Comparison of ENCODE assay signal across 25 mouse cellular contexts in genomic region chr2:102149058-102149457, GRCm38 (mm10). TPM values are rescaled to one million over a fixed set of nuclear protein-coding genes. Genes with fewer than 3 reads are reported as not detected.
DNase-seq lines count a peak whose midpoint lies in the region; ATAC-seq lines count a peak whose summit lies in the region.
"Had no signal": no experiment of that assay in that cellular context is flagged by ENCODE, and none has a peak within 500 bp of the region (broad histone marks: within the 10 kb centered on the region; RNA-seq: fewer than 3 reads in every experiment).

No protein-coding gene starts in this region.

- no peak overlapping the region for H3K9ac ChIP-seq in neural tube, embryonic 15.5 days (replicated peaks)
- H3K9ac ChIP-seq: embryonic facial prominence, embryonic 12.5 days; forebrain, embryonic 13.5 days; forebrain, embryonic 15.5 days; forebrain, postnatal 0 days had no signal

- ATAC-seq in frontal cortex, adult (ENCODE audit: low TSS enrichment) = peak; percentile 71
- no peak for ATAC-seq in neural tube, embryonic 15.5 days (ENCODE audit: low FRiP score)
- ATAC-seq: CD4-positive, CD25-positive, alpha-beta regulatory T cell, adult 4 months; forebrain, embryonic 13.5 days; forebrain, embryonic 15.5 days; forebrain, postnatal 0 days; Patski had no signal

- 94% methylated on average over 2 of the region's 2 CpGs for WGBS in neural tube, embryonic 15.5 days

- no peak overlapping the region for H3K27ac ChIP-seq in neural tube, embryonic 15.5 days (replicated peaks)
- H3K27ac ChIP-seq: embryonic facial prominence, embryonic 10.5 days; embryonic facial prominence, embryonic 12.5 days; forebrain, embryonic 13.5 days; forebrain, embryonic 15.5 days had no signal

- DNase-seq in frontal cortex, postnatal 25 days (ENCODE audit: low spot score in 2 of 2) = no peak
- peak; percentile 23 for DNase-seq in left cerebral cortex, adult 11 months (ENCODE audit: low spot score)
- DNase-seq in left cerebral cortex, postnatal 4 days = no peak
- DNase-seq in telencephalon, adult 2 months (ENCODE audit: low read depth, low spot score) = peak; percentile 75
- DNase-seq: adrenal gland, adult 2 months; adrenal gland, postnatal 10 days; adrenal gland, postnatal 25 days; B cell, adult 2 months; cerebellum, adult 11 months; cerebellum, adult 18-20 months; cerebellum, adult 8-10 months; cerebellum, adult 9-11 months; cerebellum, postnatal 14 days; cerebellum, postnatal 36 days; forebrain, postnatal 0 days had no signal

- peaks cover 40% of the 10 kb centered on the region for H3K4me1 ChIP-seq in neural tube, embryonic 15.5 days

- H3K9me3 ChIP-seq in neural tube, embryonic 15.5 days (replicated peaks) = no peaks in the 10 kb centered on the region
- H3K9me3 ChIP-seq: embryonic facial prominence, embryonic 10.5 days; embryonic facial prominence, embryonic 12.5 days; forebrain, embryonic 13.5 days; forebrain, embryonic 15.5 days; G1E had no signal

- no peaks in the 10 kb centered on the region for H3K27me3 ChIP-seq in neural tube, embryonic 15.5 days (replicated peaks)
- H3K27me3 ChIP-seq: CH12.LX; embryonic facial prominence, embryonic 12.5 days; forebrain, embryonic 13.5 days; forebrain, embryonic 15.5 days; Patski had no signal

- no peak overlapping the region for H3K4me2 ChIP-seq in neural tube, embryonic 15.5 days
- H3K4me2 ChIP-seq: embryonic facial prominence, embryonic 12.5 days; forebrain, embryonic 13.5 days; forebrain, embryonic 15.5 days had no signal

- H3K36me3 ChIP-seq in neural tube, embryonic 15.5 days = no peaks in the 10 kb centered on the region
- H3K36me3 ChIP-seq: embryonic facial prominence, embryonic 12.5 days; forebrain, embryonic 15.5 days; G1E had no signal

- intact Hi-C loops in left cerebral cortex, postnatal 4 days (cut with DNase I) = no loop called here

- H3K4me3 ChIP-seq in neural tube, embryonic 15.5 days (replicated peaks) = no peak overlapping the region
- H3K4me3 ChIP-seq: embryonic facial prominence, embryonic 10.5 days; embryonic facial prominence, embryonic 12.5 days; forebrain, embryonic 13.5 days; forebrain, embryonic 15.5 days had no signal

RNA-seq across cellular contexts. Expression of gene Ldlrad3, which starts 37.1 kb away (rescaled TPM):
- total RNA-seq in left cerebral cortex, postnatal 4 days (2021) = 10 to 100 TPM; 21.6 to 23.0 TPM
- polyA plus RNA-seq in neural tube, embryonic 15.5 days (2015; fragmentation: Nextera tagmentation; extraction: Ambion mirVana) = 30.7 and 32.6 TPM in 2 replicates

Comparison
In these comparisons a context has a peak if more than half of its experiments do, and no peak if none do; other contexts are left out.
1. DNase-seq: peak in left cerebral cortex, adult 11 months (single experiment) and telencephalon, adult 2 months (single experiment); none in frontal cortex, postnatal 25 days (0 of 2) and left cerebral cortex, postnatal 4 days (single experiment).